Mouse (Mus musculus) bone marrow, adult 2 months (tissue): ENCODE measurements at regions not wholly inside any gene's neighbourhood (a gene's known extent, or its start where the extent isn't known, plus 50 kb on each side); places are given as distances from the start of the nearest gene placed in this dataset.

Experiments used
- CTCF ChIP-seq: fragments of 200-500 bp; IDR thresholded peaks from 2 replicates; pipeline ENCODE4 v1.5.1; 2011; ENCODE audit warnings: low read length, control low read depth; ENCODE audit not compliant: control insufficient read depth, insufficient read depth
- POLR2A ChIP-seq: fragments of 200-500 bp; IDR thresholded peaks from 2 replicates; pipeline ENCODE4 v1.6.1; 2011; ENCODE audit warnings: low read depth, mild to moderate bottlenecking, control low read depth, low read length, borderline replicate concordance; ENCODE audit not compliant: control insufficient read depth

DNA sequence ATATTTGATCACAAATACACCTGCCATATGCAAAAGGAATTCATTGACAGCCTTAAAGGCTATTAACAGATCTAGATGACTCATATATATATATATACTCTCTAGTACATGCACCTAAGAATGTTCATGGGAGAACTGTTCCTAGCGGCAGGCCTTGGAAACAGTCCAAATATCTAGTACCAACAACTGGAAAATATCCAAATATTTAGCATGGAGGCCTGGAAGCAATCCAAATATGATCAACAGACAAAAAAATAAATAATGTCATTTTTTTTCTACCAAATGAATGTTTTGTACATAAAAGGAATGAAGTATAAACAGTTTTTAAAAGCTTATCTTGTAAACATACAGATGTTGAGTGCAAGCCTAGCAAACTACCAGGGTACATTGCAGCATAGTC lies 1354.6 kb upstream of the Lrrc6 start:
- TF ChIP-seq CTCF, result no peak
- no peak for TF ChIP-seq POLR2A
